Mouse (Mus musculus): ENCODE measurements around the gene Camta1.

Gene Camta1

DNA sequence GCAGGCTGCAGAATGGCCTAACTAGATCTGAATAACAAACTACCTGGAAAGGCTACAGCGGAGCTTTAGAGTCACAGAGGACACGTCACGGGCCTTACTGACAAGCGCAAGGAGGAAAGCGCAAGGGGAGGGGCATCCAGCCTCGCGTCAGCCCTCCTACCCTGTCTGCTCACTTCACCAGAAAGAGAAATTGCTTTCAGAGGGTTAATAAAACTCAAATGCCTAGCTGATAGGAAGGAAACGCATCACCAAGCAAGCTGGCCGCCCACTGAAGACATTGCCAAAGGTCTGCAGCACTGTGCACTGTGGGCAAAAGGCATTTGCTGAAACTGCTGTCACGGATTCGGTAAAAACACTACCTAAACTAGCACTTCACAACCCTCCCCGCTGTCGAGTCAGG, 961.2 kb downstream of the Camta1 start:
- no peak for DNase-seq (ENCODE audit: low read depth, low spot score)

DNA sequence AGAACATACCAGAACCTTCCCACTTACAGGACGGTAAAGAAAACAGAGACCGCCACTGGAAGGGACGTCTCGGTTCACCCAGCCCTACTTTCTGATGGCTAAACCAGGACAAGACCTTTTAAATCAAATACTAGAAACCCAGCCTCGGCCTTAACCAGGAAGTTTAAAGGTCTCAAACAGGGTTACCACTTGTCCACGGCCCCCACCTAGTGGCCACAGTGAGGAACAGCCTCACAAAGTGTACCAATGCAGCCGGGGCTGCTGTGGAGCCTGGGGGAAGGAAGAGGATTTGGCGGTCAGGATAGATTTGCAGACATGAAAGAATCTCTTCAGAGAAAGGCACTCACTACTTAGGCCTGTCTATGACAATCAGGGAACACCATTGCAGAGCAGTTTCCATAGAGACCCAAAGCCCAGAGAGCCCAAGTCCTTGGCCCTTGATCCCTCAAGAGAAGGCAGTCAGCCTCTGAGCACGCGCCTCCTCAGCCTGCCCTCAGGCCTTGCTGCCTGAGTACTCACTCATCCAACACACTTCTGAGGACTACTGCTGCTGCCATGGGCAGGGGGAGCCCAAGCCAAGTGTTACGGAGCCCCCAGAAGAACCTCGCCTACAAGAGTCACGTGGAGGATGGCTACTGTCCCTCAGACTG, 962.8 kb downstream of the Camta1 start:
- peak; percentile 75 for DNase-seq (ENCODE audit: low read depth, low spot score)

DNA sequence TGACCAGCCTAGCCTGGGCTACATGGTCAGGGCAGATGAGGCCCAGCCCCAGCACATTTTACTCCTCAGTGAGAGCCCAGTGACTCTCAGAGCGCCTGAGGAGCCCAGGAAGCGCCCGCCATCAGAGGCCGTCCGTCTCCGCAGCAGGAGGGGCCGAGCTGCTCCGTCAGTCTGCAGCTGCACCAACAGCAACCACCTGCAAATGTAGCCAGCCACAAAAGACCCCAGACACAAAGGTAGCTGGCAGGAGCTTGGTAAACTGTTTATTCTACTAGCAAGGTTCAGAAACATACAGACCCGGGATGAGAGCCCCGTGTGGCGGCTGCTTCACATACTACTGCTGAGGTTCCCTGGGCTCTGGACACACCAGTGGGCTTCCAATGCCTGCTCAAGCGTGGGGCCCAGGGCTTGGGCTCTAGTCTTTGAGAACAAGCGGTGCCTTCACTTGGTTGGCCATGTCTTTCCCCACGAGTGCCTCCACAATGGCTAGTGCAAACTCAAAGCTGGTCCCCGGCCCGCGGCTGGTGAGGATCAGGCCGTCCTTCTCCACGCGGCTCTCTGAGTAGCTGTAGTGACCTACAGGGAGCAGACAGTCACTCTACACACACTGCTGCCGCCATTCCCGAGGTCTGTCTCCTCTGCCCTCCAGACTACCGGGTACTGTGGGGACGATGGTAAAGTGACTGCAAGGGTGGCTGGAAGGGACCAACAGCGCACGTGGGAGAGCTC, 964.6 kb downstream of the Camta1 start:
- DNase-seq (ENCODE audit: low read depth, low spot score), result no peak

DNA sequence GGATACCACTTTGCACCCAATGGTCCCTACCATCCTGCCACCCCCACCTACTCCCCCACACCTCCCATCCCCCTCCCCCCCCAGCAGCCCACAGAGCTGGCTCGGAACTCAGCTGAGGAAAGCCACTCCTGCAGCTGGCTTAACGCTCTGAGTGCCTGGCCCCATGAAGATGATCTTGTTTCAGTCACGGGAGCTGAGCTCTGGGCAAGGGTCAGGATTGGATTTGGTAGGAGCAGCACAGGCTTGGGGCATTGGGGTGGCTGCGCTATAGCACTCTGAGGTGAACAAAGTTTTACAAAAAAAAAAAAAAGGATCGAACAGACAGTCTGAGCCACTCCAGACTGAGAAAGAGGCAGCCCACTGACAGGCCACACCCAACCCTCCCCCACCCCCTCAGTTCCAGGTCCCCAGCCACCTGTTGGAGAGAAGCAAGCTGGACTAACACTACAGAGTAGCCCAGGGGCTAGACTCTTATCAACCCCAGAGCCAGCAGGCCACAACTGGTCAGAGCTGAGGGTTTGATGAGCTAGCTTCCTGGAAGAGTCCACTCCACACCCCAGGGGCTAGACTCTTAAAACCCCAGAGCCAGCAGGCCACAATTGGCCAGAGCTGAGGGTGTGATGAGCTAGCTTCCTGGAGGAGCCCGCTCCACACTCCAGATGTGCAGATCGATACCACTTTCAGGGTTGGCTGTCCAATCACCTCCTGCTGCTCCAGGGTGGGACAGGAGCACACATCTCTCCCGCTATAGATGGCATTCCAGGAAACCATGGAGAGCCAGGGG, 966.8 kb downstream of the Camta1 start:
- no peak for DNase-seq (ENCODE audit: low read depth, low spot score)

DNA sequence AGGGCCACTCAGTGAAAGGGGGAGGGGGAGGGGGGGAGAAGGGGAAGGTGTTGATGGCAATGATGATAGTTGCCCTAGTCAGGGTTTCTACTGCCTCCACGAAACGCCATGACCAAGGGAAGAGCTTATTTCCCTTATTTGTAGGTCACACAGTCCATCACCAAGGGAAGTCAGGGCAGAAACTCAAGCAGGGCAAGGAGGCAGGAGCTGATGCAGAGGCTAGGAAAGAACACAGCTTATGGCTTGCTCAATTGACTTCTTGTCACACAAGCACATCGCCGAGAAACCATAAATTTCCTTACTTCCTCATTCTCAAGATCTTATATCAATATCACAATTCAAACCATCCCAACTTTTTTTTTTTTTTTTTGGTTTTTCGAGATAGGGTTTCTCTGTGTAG, 970.4 kb downstream of the Camta1 start:
- DNase-seq (ENCODE audit: low read depth, low spot score), result no peak

DNA sequence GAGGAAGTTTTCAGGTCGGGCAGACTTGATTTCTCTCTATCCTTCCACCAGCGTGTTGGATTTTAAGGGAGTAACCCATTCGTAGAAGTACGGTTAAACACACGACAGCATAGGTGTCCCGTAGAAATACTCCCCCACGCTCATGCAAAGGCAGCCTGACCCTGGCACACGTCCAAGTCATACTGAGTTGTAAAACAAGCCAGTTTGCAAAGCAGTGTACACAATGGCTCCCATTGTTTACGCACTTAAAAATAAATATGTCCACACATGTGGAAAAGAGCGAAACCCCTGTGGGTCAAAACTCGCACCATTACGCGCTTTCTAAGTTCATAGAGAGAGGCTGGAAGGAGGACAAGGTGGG, 971.7 kb downstream of the Camta1 start:
- no peak for DNase-seq (ENCODE audit: low read depth, low spot score)

DNA sequence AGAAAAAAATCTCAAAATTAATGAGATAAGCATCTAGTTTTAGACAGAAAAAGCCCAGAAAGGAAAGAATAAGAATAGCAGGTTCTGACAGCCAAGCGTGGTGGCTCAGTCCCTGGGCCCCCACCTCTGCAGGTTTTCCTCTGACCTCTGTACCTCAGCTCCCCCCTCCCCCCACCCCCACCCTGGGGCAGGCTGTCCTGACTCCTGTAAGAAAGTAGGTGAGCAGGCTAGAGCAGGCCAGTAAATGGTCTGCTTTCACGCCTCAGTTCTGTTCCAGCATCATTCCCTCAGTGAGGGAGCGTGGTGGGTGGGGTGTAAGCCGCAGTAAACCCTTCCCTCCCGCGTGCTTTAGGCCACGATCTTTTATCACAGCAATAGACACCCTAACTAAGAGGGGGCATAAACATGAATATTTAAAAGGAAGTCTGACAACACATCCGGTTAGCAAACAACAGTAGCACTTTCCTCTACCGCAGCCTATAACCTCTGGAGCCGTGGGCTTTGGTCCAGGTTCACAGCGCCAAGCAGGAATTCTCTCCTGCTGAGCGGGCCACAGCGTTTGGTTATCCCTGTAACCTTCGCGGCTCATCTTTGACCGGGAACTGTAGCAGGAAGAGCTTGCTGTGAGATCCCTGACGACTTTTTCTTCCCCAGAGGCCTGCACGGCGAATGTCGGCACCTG, 972.3 kb downstream of the Camta1 start:
- no peak for DNase-seq (ENCODE audit: low read depth, low spot score)

DNA sequence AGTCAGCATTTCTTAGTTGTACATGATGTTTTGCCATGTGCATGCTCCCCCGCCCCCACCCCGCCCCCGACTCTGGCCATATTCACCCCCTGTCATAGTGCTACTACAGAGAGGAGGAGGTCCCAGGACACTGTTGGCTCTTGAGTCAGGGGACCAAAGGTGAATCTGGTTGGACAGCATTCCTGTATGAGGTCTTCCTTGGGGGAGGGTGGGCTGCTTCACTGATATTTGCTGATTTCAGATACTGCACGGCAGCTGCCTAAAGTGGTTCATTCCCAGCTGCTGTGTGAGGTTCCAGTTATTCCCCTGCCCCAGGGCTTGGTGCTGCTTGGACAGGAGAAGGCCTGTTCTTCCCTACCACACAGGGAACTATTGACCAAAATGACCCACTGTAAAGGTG, 973.2 kb downstream of the Camta1 start:
- no peak for DNase-seq (ENCODE audit: low read depth, low spot score)

DNA sequence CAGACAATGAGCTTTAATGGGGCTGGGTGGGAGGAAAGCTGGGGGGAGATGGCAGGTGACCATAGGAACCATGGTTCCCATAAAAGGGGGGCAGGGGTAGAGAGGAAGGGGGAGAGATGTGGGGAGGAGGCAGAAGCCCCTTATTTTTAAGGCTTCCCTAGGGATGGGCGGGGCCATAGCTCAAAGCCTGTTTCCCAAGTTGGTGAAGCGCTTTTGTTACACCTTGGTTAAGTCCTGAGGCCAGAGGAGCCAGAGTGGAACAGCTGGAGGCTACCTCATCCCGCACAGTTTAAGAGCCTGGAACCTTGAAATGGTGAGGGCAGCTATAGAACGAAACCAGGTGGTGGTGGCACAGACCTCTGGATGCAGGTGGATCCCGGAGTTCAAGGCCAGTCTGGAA, 973.8 kb downstream of the Camta1 start:
- no peak for DNase-seq (ENCODE audit: low read depth, low spot score)

DNA sequence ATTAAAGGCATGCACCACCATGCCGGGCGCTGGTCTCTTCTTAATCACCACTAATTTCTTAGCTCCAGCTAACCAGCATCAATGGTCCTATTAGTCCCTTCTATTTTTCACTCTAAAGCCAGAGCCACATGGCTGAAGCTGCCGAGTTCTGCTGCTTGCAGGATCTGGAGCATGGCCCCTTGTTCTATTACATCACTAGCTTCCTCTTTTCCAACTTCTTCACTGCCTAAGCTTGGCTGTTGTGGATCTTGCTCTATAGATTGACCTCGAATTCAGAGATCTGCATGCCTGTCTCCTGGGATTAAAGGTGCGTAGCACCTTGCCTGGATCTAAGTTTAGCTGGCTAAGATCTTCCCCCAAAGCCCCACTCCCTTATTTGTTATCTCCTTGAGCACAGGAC, 979.0 kb downstream of the Camta1 start:
- DNase-seq (ENCODE audit: low read depth, low spot score), result no peak

DNA sequence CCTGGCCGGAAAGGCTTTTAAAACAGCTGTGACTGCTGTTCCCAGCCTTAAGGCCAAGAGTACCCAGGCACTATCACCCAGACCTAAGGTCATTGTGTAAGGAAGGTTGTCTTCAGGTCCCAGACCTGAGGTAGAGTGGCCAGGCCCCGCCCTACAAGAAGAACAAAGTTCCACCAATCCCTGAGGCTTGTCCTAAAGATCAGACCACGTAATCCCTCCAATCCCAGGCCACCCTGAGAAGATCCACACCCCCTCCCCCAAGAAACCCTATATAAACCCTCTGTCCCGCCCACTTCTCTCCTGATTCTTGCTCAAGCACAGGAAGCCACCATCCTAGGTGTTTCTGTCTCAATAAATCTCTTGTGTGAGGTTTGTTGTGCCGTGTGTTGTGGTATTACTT, 981.3 kb downstream of the Camta1 start:
- no peak for DNase-seq (ENCODE audit: low read depth, low spot score)

DNA sequence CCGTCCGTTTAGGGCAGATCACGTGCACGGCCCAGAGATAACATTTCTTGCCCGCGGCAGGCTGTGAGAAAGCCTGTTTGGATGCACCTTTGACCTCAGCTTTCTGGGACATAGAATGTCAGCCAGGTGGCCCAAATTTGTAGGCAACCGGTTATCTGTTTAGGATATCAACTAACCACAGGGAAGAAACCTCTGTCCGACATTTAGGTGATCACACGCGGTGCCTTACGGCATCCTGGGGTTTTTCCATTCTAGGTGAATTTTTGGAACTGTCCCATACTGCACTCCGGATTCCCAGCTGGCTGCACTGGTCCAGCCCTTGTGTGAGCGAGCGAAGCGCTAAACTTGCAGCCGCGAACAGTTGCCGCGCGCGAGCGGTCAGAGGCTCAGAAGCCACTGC, 982.0 kb downstream of the Camta1 start:
- no peak for DNase-seq (ENCODE audit: low read depth, low spot score)

DNA sequence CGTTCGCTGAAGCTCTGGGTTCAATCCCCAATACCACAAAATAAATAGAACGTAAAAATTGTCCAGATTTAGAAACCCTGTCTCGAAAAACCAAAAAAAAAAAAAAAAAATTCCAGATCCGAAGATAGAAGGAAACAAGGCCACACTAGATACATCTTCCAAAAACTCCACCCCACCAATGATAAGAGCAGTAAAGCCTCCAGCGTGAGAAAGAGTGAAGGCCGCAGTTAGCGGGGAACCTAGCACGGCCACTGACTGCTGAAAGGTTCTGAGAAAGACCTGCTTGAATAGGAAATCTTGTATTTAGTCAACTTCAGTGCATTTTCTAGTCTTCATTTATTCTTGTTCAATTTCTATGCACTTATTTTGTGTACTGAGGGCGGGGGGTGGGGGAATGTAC, 986.3 kb downstream of the Camta1 start:
- no peak for DNase-seq (ENCODE audit: low read depth, low spot score)

DNA sequence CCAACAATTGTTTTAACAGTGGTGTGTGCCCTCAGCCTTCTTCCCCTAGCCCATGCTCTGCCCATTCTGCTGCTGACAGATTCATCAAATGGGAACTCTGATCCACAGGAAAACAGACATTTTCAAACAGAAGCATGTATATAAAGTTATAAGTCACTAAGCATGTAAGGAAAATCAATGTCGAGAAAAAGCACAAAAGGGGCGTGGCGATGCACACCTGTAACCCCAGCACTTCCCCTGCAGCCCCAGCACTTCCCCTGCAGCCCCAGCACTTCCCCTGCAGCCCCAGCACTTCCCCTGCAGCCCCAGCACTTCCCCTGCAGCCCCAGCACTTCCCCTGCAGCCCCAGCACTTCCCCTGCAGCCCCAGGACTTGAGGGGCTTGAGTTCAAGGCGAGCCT, 987.3 kb downstream of the Camta1 start:
- peak; percentile 68 for DNase-seq (ENCODE audit: low read depth, low spot score)

DNA sequence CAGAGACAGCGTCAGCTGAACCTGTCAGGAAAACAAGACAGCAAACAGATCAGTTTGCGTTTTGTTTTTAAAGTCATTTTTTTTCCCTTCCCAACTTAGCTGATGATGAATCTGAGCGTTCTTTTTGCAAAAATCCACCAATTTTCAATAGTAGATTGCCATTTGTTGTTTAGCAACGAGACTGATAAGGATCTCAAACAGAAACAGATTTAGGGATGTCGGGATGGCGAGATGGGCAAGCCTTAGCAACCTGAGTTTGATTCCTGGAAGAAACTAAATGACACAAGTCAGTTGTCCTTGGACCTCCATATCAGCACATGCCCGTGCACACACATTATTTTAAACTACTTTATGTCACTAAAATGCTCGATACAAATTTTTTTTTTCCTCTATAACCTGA, 989.0 kb downstream of the Camta1 start:
- no peak for DNase-seq (ENCODE audit: low read depth, low spot score)

DNA sequence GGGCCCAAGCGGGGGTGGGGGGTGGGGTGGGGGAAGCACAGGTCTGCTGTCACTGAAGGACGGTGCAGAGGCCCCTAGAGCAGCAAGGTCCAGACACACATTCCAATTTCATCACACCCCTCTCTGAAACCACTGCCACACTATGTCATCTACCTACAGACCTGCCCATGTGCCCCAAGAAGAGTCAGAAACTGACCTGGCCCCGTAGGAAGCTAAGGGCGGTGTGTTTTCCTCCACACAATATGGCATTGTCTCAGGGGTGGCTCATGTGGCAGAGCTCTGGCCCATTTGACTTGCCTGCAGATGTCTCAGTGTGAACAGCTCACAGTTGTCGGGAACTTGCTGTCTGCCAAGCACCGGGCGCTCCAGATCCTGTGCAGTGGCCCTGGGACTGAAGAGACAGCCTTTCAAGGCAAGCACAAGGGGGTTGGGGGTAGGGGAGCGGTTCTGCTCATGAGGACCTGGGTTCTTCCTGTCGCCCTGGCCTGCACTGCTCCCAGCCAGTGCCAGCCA, 989.5 kb downstream of the Camta1 start:
- no peak for DNase-seq (ENCODE audit: low read depth, low spot score)

DNA sequence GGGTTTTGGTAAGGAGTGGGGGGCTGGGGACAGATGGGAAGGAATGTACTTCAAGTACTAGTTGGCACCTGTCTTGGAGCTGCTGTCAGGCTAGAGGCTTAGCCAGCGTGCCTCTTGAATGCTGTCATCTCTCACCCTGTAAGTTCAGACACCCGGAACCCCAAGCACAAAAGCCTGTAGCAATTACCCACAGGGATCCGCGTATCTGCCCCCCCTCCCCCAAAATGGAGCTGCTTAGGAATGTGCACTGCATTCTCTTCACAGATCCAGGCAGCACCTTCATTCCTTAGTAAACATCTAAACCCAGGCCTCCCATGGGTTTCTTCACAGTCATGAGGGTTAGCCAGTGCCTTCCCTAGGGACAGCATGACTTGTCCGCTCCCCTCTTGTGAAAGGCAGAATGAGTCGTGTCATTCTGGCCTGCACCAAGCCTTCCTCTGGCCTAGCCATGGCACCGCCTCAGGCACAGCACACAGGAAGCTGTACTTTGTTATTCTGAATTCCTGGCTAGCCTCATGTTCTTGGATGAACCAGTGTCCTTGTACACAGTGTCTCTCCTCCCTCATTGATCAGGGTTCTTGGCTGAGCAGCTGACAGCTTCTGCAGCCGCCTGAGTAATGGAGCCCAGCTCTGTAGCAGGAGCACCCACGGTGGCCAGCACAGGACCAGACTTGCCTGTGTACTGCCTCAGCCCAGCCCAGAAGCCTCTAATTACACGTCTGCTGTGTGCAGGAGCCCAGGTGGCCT, 990.1 kb downstream of the Camta1 start:
- DNase-seq (ENCODE audit: low read depth, low spot score), result no peak

DNA sequence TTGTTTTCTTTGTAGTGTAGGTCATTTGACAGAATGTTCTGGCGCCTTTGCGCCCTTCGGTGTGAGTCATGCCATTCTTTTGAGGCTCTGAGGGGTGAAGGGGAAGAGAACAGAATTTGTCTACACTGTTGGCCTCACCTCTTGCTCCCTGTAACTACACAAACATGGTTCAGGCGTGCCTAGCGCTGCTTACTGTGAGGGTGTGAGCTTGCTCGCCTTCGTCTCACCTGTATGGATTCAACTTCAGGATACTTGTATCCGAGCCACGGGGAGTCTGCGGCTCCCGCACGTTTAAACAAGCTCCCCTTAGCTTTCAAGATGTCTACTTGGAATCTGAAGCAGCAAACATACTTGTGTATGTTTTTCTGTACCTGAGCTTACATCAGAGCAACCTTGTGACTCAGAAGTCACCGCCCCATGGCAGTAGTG, 990.7 kb downstream of the Camta1 start:
- DNase-seq (ENCODE audit: low read depth, low spot score), result no peak

DNA sequence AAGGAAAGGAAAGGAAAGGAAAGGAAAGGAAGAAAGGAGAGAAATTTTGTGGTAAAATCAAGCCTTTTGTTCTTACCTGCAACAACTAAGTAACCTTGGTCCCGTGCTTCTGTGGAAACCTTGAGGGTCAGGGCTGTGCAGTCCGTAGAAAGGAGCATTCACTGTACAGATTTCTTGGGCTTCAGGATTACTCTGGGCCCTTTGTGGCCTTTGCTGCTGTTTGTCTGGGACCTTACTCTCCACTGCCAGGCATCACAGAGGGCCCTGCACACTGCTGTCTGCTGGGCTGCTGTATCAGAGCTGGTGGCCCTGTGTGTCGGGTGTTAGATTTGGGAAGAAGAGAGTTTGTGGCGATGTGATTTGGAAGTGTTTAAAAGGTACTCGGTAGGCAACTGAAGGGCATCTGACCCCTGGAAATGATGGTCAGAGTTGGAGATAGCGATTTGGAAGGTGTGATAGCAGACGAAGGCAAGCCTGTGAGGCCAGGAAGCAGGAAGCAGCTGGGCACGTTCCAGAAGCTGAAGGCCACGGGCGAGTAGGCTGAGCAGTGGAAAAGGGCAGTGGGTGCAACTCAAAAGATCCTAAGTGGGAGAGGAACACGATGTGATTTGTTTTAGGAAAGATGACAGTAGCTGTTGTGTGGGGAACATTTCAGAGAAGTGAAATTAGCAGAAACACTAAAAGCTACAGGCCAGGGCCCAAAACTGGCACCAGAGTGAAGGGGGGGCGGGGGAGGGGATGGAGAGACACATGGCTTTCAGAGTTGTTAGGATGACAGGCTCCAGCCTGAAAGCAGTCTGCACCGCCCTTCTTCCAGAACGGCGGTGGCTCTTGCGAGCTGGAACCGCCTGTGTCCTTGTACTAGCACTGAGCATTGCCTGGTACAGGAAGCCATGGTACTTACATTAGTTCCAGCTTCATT, 992.1 kb downstream of the Camta1 start:
- peak; percentile 22 for DNase-seq (ENCODE audit: low read depth, low spot score)

DNA sequence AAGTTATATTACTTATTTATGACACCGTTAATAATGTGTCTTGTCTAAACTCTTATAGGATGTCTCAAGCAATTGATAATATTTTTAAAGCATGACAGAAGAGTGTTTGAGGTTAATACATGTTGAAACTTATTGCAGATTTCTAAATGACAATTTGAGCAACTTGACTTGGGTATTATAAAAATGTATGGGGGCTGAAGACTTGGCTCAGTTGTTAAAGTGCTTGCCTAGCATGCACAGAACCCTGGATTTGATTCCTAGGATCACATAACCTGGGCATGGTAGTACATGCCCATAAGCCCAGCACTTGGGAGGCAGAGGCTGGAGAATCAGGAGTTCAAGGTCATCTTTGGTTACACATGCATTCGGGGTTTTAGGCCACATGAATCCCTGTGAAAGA, 992.8 kb downstream of the Camta1 start:
- no peak for DNase-seq (ENCODE audit: low read depth, low spot score)
